Mouse (Mus musculus) left cerebral cortex, adult 2 months (tissue): ENCODE measurements around the gene Tma7. TPM values are rescaled to one million over a fixed set of nuclear protein-coding genes. Genes with fewer than 3 reads are reported as not detected.

Experiments used
- DNase-seq, 2 experiments: peaks; one replicate each; pipeline ENCODE4 v3.0.0; 2021 to 2022; ENCODE audit warnings: low spot score in 2 of 2, mixed read lengths in 1 of 2; ENCODE audit errors: extremely low spot score in 1 of 2
- H3K27ac ChIP-seq: fragments of 200-600 bp; 2 replicates; pipeline ENCODE4 v1.8.1; 2022
- H3K4me3 ChIP-seq: fragments of 200-600 bp; 2 replicates; pipeline ENCODE4 v1.8.1; 2022
- CTCF ChIP-seq: fragments of 200-600 bp; IDR thresholded peaks from 2 replicates; pipeline ENCODE4 v1.8.1; 2022; ENCODE audit warnings: antibody characterized with exemption, mild to moderate bottlenecking, moderate library complexity
- intact Hi-C: fragments of 180-260 bp; cut with DNase I; formaldehyde crosslinking; loops from one replicate; pipeline ENCODE4 v1.15.1; 2025
- long read RNA-seq, 2 experiments: library from polyadenylated mRNA; stranded (forward); transcript quantifications; one replicate each; pipeline ENCODE4 v2.0.0; 2021; ENCODE audit warnings: borderline mapping rate in 2 of 2
- total RNA-seq, 2 experiments: library from RNA; stranded (reverse); gene quantifications; 2 replicates each; pipeline ENCODE4 v1.2.3; 2021

Gene Tma7
- total RNA-seq, result 100 to 1,000 TPM; 312 to 332 TPM
- long read RNA-seq, experiment 1, transcript Tma7-201 (4 exons, 944 nt), result major isoform, 65 of 67 reads
- long read RNA-seq, experiment 1, partial matches to known transcripts, result 0 of 67 reads
- long read RNA-seq, experiment 1, other reads (novel, unspliced or antisense), result 1 of 67 reads
- long read RNA-seq, experiment 2, transcript Tma7-201 (4 exons, 944 nt), result major isoform, 68 of 73 reads
- long read RNA-seq, experiment 2, partial matches to known transcripts, result 3 of 73 reads
- long read RNA-seq, experiment 2, other reads (novel, unspliced or antisense), result 2 of 73 reads

- H3K27ac ChIP-seq, result peak within 1 kb of the TSS; percentile 88
- H3K4me3 ChIP-seq, result peak within 1 kb of the TSS; percentile 56
- no peak; the same call in 1 of the 2 replicates for TF ChIP-seq CTCF
- peak; percentile 84 to 86 for DNase-seq
- intact Hi-C loops, result no loop called here
These were observed at the start of gene Tma7, which contains the start of gene Ccdc51 for GRCm38 (mm10) chr9:109082124-109082800. TSS of gene Tma7 (minus strand) at chr9:109082587. TSS of gene Ccdc51 (plus strand) at chr9:109082493.

- Histone ChIP-seq H3K4me3 (no peak overlapping the region), H3K27ac (no peak overlapping the region)
- no peak for TF ChIP-seq CTCF
- intact Hi-C loops, result no loop called here
- DNase-seq, result no peak
These were observed 47.7 kb upstream of the Tma7 start for GRCm38 (mm10) chr9:109130076-109130475.

DNA sequence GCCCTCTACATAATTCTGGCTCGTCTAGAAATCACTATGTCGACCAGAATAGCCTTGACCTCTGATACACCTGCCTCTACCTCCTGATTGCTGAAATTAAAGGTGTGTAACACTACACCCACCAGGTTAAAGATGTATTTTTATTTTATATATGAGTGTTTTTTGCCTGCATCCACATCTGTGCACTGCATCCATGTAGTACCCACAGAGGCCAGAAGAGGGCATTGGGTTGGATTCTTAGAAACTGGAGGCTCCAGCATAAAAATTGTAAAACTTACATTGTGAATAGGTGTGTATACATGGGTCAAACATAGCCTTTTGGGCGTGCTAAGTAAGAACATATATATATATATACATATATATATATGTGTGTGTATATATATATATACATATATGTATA is 45.8 kb upstream of the Tma7 start:
- intact Hi-C loops, result loop anchor here (10.0 kb wide), 2 partner anchors 707 to 737 kb away; partner anchors contain the start of gene Nme6
- peak; percentile 63 for TF ChIP-seq CTCF
- Histone ChIP-seq H3K4me3 (no peak overlapping the region), H3K27ac (no peak overlapping the region)
- no peak for DNase-seq

DNA sequence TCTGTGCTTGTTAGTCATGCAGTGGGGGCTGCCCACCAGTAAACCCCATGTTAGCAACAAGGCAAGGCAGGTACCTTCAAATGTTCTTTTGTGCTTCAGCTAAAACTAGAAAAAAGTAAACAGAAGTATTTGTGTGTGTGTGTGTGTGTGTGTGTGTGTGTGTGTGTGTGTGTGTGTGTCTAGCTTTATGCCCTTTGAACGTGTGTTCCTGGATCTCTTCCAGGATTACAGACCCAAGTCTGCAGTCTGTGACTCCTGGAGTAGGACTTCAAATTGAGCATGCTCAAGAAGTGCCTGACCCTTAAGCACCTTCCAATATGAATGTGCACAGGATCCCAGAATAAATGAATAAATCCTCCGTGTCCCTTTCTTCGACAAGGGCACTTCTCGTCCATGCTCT is 44.7 kb upstream of the Tma7 start:
- DNase-seq, result no peak
- Histone ChIP-seq H3K27ac (no peak overlapping the region), H3K4me3 (no peak overlapping the region)
- no peak for TF ChIP-seq CTCF
- intact Hi-C loops, result loop anchor here (10.0 kb wide), 2 partner anchors 708 to 738 kb away; partner anchors contain the start of gene Nme6

DNA sequence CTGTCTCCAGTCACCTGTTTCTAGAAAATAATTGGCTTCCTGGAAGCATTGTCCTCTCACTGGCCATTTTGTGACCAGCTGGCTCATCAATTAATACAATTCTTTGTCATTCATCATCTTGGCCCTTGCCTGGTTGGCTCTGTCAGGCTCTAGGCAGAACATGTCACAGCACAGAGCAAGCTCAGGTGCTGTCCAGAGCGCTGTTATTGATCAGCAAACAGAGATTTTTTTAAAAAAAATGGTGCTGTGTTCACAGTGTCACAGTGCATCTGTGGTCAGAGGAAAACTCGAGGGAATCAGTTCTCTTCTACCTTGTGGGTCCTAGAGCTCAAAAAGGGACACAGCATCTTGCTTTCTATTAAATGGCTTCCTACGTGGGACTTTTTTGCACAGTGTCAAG is 43.1 kb upstream of the Tma7 start:
- intact Hi-C loops, result loop anchor here (10.0 kb wide), 2 partner anchors 709 to 739 kb away; partner anchors contain the start of gene Nme6
- TF ChIP-seq CTCF, result no peak
- DNase-seq, result no peak
- H3K4me3 ChIP-seq, result no peak overlapping the region
- H3K27ac ChIP-seq, result no peak overlapping the region

- no peak for DNase-seq
- H3K27ac ChIP-seq, result no peak overlapping the region
- no peak overlapping the region for H3K4me3 ChIP-seq
- no peak for TF ChIP-seq CTCF
- intact Hi-C loops, result loop anchor here (10.0 kb wide), 2 partner anchors 710 to 740 kb away; partner anchors contain the start of gene Nme6
These were observed 42.7 kb upstream of the Tma7 start for GRCm38 (mm10) chr9:109125043-109125442.

- Histone ChIP-seq H3K27ac (no peak overlapping the region), H3K4me3 (no peak overlapping the region)
- no peak for DNase-seq
- TF ChIP-seq CTCF, result no peak
- intact Hi-C loops, result loop anchor here (10.0 kb wide), 2 partner anchors 711 to 741 kb away; partner anchors contain the start of gene Nme6
These were observed 41.8 kb upstream of the Tma7 start for GRCm38 (mm10) chr9:109124164-109124563.

- no peak for TF ChIP-seq CTCF
- no peak overlapping the region for H3K4me3 ChIP-seq
- intact Hi-C loops, result loop anchor here (2.0 to 10.0 kb wide), 3 partner anchors 122 to 742 kb away; partner anchors contain the start of gene Nme6
- DNase-seq, result no peak
- no peak overlapping the region for H3K27ac ChIP-seq
These were observed 40.9 kb upstream of the Tma7 start for GRCm38 (mm10) chr9:109123266-109123665.

DNA sequence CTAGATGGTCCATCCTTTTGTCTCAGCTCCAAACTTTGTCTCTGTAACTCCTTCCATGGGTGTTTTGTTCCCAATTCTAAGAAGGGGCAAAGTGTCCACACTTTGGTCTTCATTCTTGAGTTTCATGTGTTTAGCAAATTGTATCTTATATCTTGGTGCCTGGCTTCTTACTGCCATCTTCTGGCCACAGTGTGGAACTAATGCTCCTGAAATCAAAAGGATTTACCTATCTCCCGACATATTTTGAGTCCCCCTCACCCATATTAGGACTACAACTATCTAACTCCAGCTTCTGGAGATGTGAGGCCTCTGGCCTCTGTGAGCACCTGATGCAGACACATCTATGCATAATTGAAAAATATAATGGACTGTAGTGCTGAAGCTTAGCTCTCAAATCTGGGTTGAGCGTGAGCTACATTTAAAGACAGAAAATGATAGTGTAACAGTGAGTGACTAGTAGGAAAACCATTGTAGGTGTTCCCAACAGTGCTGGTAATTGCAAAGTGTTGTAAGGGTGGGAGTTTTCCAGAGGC is 40.2 kb upstream of the Tma7 start:
- DNase-seq, result no peak
- no peak overlapping the region for H3K4me3 ChIP-seq
- intact Hi-C loops, result loop anchor here (1.0 to 10.0 kb wide), 4 partner anchors 34 to 742 kb away; partner anchors contain the start of gene Nme6
- no peak overlapping the region for H3K27ac ChIP-seq
- TF ChIP-seq CTCF, result peak; percentile 72

DNA sequence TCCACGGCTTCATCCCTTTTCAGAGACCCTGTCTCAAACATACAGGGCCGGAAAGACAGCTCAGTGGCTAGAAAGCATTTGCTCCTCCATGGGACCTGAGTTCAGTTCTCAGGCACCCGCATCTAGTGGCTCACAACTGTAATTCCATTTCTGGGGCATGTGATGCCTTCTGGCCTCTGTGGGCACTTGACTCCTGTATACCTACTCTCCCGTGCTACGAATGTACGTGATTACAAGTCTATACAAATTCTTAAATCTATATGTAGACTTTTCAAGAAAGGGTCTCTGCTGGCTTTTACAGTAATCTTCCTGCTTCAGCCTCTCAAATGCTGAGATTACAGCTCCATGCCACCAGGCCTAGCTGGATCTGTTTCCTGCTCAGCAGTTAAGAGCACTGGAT is 38.6 kb upstream of the Tma7 start:
- Histone ChIP-seq H3K27ac (no peak overlapping the region), H3K4me3 (no peak overlapping the region)
- DNase-seq, result no peak
- no peak for TF ChIP-seq CTCF
- intact Hi-C loops, result loop anchor here (10.0 kb wide), 2 partner anchors 714 to 744 kb away; partner anchors contain the start of gene Nme6

DNA sequence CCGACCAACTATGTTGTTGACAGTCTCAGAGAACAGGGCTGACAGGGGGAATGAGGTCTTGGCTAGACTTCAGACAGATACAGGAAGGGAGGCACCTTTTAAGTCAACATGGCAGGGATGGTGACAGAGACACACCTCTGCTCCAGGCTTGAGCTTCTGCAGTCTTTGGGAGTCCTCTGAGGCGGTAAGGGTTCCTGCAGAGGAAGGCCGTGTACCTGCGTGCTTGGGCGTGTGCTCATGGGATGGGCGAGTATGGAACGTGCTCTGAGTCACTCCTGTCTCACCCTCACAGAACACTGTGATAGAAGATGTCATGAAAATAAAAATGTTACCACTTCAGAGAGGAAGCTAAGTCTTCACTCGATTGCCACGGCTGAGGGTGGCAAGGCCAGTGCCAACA is 37.2 kb upstream of the Tma7 start:
- TF ChIP-seq CTCF, result no peak

GRCm38 (mm10) chr9:109118106-109118505 is 35.7 kb upstream of the Tma7 start:
- no peak for DNase-seq
- Histone ChIP-seq H3K27ac (no peak overlapping the region), H3K4me3 (no peak overlapping the region)
- intact Hi-C loops, result no loop called here
- TF ChIP-seq CTCF, result no peak

More for the DNA sequence above, 37.2 kb upstream of the Tma7 start:
- DNase-seq, result no peak
- intact Hi-C loops, result no loop called here
- no peak overlapping the region for H3K27ac ChIP-seq
- H3K4me3 ChIP-seq, result no peak overlapping the region
